Mouse (Mus musculus) liver, embryonic 15.5 days (tissue): ENCODE measurements at regions not wholly inside any gene's neighbourhood (a gene's known extent, or its start where the extent isn't known, plus 50 kb on each side); places are given as distances from the start of the nearest gene placed in this dataset.

Experiments used
- ATAC-seq: fragments of 200-750 bp; cut with Nextera tagmentation; 2 replicates; pipeline ENCODE4 v1.8.0; 2017; ENCODE audit warnings: moderate number of reproducible peaks, mild to moderate bottlenecking, moderate library complexity; ENCODE audit not compliant: insufficient read depth
- H3K27ac ChIP-seq: fragments of 300-500 bp; sonication (generic); replicated peaks from 2 replicates; pipeline ENCODE4 v1.5.1; 2015; ENCODE audit warnings: mild to moderate bottlenecking, inconsistent platforms
- H3K27me3 ChIP-seq: fragments of 300-500 bp; sonication (generic); 2 replicates; pipeline ENCODE4 v1.6.1; 2015; ENCODE audit warnings: mild to moderate bottlenecking, inconsistent platforms
- H3K36me3 ChIP-seq: fragments of 300-500 bp; sonication (generic); replicated peaks from 2 replicates; pipeline ENCODE4 v1.6.1; 2015; ENCODE audit warnings: moderate library complexity, mild to moderate bottlenecking, inconsistent platforms
- H3K4me1 ChIP-seq: fragments of 300-500 bp; sonication (generic); replicated peaks from 2 replicates; pipeline ENCODE4 v1.6.1; 2015; ENCODE audit warnings: inconsistent platforms
- H3K4me2 ChIP-seq: fragments of 300-500 bp; sonication (generic); 2 replicates; pipeline ENCODE4 v1.6.1; 2015; ENCODE audit warnings: moderate library complexity, mild to moderate bottlenecking, inconsistent platforms
- H3K4me3 ChIP-seq: fragments of 300-500 bp; sonication (generic); replicated peaks from 2 replicates; pipeline ENCODE4 v1.5.1; 2015; ENCODE audit warnings: mild to moderate bottlenecking, inconsistent platforms
- H3K9ac ChIP-seq: fragments of 300-500 bp; sonication (generic); 2 replicates; pipeline ENCODE4 v1.6.1; 2015; ENCODE audit warnings: moderate library complexity, mild to moderate bottlenecking, inconsistent platforms
- H3K9me3 ChIP-seq: fragments of 300-500 bp; sonication (generic); replicated peaks from 2 replicates; pipeline ENCODE4 v1.6.1; 2016; ENCODE audit warnings: inconsistent platforms
- WGBS: fragments of 180-500 bp; shearing (Covaris S2); methylation state at CpG from one replicate; pipeline ENCODE4 v1.1.7; 2015; ENCODE audit warnings: mixed read lengths; ENCODE audit not compliant: insufficient replicate concordance; 5-methylcytosine and 5-hydroxymethylcytosine counted together

DNA sequence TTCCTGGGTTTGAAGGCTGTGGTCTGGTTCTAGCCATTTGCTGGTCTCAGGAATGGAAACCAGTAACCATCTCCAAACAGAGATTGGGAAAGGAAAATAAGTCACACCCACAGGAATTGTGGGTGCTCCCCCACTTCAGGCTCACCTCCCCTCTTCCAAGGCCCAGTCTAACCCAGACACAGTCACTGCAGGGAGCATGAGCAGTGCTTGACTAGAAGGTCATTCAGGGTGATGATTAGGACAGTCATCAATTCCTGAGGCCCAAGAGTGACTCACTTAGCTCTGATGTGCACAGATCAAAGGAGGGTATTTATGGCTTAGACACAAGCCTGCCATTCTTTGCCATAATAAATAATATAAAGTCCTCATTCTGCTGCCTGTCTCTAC is 120.4 kb downstream of the Tmem17 start:
- Histone ChIP-seq H3K27me3 (no peaks in the 10 kb centered on the region), H3K27ac (no peak overlapping the region), H3K36me3 (no peaks in the 10 kb centered on the region), H3K4me1 (peaks cover 13% of the 10 kb centered on the region; the same call in 1 of the 2 replicates), H3K4me3 (no peak overlapping the region), H3K9ac (no peak overlapping the region), H3K4me2 (no peak overlapping the region), H3K9me3 (no peaks in the 10 kb centered on the region)
- no peak for ATAC-seq

DNA sequence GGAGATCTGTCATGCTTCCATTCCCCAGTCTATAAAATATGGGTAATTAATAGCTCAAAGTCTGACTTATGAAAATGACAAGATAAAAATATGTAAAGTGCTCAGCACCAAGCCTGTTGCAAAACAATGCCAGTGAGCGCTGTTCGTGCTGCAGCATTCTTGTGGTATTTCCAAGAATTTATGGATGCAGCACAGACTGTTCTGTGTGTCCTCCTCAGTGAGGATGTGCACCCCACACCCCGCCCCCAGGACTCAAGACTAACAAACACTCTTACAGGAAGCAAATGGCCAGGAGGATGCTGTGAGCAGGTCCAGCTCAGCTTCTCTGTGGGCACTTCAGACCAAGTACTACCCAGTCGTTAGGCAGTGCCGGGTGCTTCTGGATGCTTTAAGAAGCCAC is 121.1 kb downstream of the Tmem17 start:
- no peaks in the 10 kb centered on the region for H3K9me3 ChIP-seq
- H3K27ac ChIP-seq = no peak overlapping the region
- H3K4me1 ChIP-seq = peaks cover 13% of the 10 kb centered on the region; the same call in 1 of the 2 replicates
- H3K36me3 ChIP-seq = no peaks in the 10 kb centered on the region
- no peaks in the 10 kb centered on the region for H3K27me3 ChIP-seq
- WGBS = 42% methylated on average over 5 of the region's 5 CpGs
- no peak overlapping the region for H3K4me3 ChIP-seq
- ATAC-seq = no peak
- no peak overlapping the region for H3K9ac ChIP-seq
- H3K4me2 ChIP-seq = no peak overlapping the region

DNA sequence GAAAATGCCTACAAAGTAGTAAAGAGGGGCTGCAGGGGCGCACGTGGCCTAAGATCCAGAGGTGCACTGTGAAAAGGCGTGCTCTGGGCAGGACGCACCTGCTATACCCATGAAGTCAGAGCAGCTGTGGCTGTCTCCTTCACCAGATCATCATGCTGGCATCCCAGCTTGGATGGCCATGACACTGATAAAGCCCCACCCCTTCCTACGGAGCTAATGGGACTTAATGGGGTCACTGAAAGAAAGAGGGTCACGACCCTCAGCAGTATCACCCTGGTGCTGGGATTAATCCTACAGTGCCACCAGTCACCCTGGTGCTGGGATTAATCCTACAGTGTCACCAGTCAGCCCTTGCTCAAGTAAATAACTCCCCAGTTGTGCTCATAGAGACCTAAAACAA is 122.1 kb downstream of the Tmem17 start:
- Histone ChIP-seq H3K4me3 (no peak overlapping the region), H3K9me3 (no peaks in the 10 kb centered on the region), H3K9ac (no peak overlapping the region), H3K4me1 (peaks cover 13% of the 10 kb centered on the region; the same call in 1 of the 2 replicates), H3K4me2 (no peak overlapping the region), H3K27me3 (no peaks in the 10 kb centered on the region), H3K27ac (no peak overlapping the region), H3K36me3 (no peaks in the 10 kb centered on the region)
- WGBS = 61% methylated on average over 6 of the region's 6 CpGs
- no peak for ATAC-seq

DNA sequence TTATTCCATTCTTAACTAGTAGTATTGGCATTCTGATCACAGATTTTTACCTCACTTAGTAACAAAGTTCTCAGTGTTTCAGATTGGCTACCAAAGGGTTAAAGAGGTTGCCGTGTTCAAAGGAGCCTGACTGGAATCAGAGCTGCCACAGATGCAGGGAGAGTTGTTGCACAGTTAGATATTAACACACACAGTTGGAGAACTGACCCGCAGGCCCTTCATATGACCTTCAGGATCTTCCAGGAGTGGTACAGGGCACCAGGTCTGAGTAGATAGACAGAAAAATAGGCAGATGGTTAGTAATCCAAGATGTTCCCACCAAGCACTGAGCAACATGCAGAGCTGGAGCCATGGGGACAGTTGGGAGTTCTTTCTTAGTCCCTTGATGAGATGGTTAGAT is 123.1 kb downstream of the Tmem17 start:
- no peak for ATAC-seq
- Histone ChIP-seq H3K9me3 (no peaks in the 10 kb centered on the region), H3K4me3 (no peak overlapping the region), H3K27ac (no peak overlapping the region), H3K36me3 (no peaks in the 10 kb centered on the region), H3K9ac (no peak overlapping the region), H3K27me3 (no peaks in the 10 kb centered on the region), H3K4me2 (no peak overlapping the region), H3K4me1 (peaks cover 8% of the 10 kb centered on the region; the same call in 1 of the 2 replicates)
- 28% methylated on average over 2 of the region's 2 CpGs for WGBS

DNA sequence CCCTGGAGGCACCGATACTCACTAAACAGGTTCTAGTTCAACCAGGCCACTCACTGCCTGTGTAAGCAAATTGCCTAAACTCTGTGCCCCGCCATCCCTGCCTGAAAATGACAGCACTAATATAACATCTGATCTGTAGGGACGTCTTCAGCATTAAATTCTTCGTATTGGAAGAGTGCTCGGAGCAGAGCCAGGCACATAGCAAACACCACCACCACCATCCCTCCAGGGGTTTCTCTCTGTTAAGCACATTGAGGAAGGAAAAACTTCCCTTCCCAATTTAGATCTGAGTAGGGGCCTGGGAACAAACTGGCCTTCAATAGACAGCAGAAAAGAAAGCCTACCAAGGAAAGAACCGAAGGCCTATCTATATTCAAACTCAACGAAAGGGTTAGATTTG is 124.4 kb downstream of the Tmem17 start:
- Histone ChIP-seq H3K9me3 (no peaks in the 10 kb centered on the region), H3K9ac (no peak overlapping the region), H3K36me3 (no peaks in the 10 kb centered on the region), H3K4me1 (0 out of 2 replicates have a peak, but pooled peaks cover 6% of the 10 kb centered on the region), H3K27ac (no peak overlapping the region), H3K4me3 (no peak overlapping the region), H3K4me2 (no peak overlapping the region), H3K27me3 (no peaks in the 10 kb centered on the region)
- WGBS = 57% methylated on average over 7 of the region's 7 CpGs
- ATAC-seq = no peak

DNA sequence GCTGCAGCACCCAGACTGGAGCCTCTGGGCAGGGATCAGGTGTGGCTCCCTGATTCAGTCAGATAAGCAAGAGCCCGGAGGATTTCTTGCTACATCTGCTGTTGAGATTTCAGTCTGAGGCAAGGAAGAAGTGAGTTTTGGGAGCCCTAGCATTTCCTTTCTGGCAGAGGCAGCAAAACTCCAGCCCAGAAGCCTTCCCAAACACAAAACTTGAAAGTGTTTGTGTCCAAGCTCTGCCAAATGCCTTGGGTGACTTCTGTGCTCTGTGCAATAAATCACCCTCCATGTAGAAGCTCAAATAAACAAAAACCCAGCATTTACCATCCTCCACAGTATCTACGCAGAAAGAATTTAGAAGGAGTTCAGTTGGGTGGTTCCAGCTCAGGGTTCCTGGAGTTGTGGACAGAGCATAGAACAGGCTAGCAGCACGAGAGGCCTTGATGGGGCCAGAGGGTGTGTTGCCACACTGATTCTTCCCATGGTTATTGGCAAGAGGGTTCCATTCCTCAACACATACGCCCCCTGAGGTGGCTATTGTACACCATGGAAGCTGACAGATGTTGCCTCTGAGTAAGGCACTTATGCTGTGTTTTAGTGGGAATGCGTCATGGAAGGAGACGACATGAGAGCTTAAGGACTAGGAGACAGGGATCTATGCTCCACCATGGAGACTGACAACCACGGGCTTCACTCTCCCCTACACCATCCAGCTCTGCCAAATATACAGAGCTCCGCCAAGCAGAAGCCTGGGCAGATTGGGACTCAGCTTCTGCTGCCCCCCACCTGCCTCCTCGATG is 125.1 kb downstream of the Tmem17 start:
- whole genome bisulfite sequencing = 52% methylated on average over 9 of the region's 9 CpGs
- no peak overlapping the region for H3K4me3 ChIP-seq

DNA sequence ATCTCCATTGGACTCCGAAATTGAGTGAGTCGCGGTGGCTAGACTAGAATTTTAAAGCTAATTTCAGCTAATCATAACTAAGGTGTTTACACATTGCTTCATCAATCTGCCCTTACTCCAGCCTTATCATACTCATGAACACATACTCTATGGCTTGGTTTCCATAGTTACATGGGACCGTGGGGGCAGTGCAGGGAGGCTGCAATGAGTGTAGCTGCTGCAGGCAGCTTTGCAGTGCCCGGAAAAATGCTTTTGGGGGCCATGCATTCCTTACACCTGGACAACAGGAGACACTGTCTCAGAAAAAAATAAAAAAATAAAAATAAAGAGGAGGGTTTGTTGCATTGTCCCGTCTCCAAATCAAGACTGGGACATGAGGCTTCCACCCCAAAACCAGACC is 126.3 kb downstream of the Tmem17 start:
- Histone ChIP-seq H3K9ac (no peak overlapping the region), H3K27me3 (no peaks in the 10 kb centered on the region), H3K36me3 (no peaks in the 10 kb centered on the region), H3K4me1 (no peaks in the 10 kb centered on the region), H3K27ac (no peak overlapping the region), H3K4me2 (no peak overlapping the region), H3K4me3 (no peak overlapping the region), H3K9me3 (no peaks in the 10 kb centered on the region)
- no peak for ATAC-seq
- 59% methylated on average over 6 of the region's 6 CpGs for WGBS

More for the DNA sequence above, 125.1 kb downstream of the Tmem17 start:
- Histone ChIP-seq H3K4me2 (no peak overlapping the region), H3K36me3 (no peaks in the 10 kb centered on the region), H3K27me3 (no peaks in the 10 kb centered on the region), H3K9me3 (no peaks in the 10 kb centered on the region), H3K27ac (no peak overlapping the region), H3K9ac (no peak overlapping the region), H3K4me1 (0 out of 2 replicates have a peak, but pooled peaks cover 4% of the 10 kb centered on the region)
- ATAC-seq = no peak

DNA sequence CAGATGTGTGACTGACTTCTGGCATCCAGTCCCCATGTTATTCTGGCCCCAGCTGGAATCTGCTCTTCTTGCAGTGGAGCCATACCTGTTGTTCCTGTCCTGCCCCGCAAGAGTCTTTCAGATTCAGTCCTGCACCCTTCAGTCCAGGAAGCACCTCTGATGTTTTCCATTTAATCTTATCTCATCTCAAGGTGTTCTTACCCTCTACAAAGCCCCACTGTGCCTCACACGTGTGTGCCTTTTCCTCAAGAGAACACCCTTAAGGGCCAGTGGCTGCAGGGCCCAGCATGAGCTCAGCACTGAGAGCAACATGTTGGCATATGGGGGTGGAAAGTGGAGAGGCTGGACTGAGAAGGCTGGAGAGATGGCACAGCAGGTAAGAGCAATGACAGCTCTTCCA is 126.8 kb downstream of the Tmem17 start:
- no peak overlapping the region for H3K27ac ChIP-seq
- no peak for ATAC-seq
- H3K36me3 ChIP-seq = no peaks in the 10 kb centered on the region
- H3K9me3 ChIP-seq = no peaks in the 10 kb centered on the region
- H3K4me1 ChIP-seq = no peaks in the 10 kb centered on the region
- 50% methylated on average over 2 of the region's 2 CpGs for WGBS
- no peak overlapping the region for H3K4me2 ChIP-seq
- no peaks in the 10 kb centered on the region for H3K27me3 ChIP-seq
- no peak overlapping the region for H3K4me3 ChIP-seq
- H3K9ac ChIP-seq = no peak overlapping the region

DNA sequence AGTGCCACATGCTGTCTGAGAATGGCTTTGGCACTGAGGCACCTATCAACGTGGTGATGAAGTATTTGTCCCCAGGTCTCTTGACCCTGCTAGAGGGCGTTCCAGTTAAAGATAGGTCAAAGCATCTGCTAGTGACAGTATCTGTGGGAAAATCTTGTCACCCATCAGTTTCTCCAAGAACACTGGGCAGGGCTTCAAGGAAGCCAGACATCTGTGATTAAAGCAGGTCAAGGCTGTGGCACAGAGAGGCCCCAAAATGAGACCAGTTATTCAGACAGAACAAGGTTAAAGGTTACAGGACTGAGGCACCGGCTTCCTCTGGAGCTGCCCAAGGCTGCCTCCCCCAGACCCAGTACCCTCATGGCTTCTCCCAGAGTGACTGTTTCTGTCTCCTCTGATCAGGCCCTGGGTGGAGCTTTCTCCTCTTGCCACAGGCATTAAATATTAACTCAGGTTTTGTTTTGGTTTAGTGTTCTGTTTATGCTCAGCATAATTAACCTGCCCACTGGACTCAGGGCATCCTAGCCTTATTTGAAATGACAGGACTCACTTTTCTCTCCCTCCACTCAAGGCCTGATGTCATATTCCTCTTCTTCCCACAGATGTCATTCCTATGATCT is 128.6 kb downstream of the Tmem17 start:
- Histone ChIP-seq H3K27me3 (no peaks in the 10 kb centered on the region), H3K36me3 (no peaks in the 10 kb centered on the region), H3K4me3 (no peak overlapping the region), H3K4me2 (no peak overlapping the region), H3K9ac (no peak overlapping the region), H3K4me1 (no peaks in the 10 kb centered on the region; the same call in 1 of the 2 replicates), H3K27ac (no peak overlapping the region), H3K9me3 (no peaks in the 10 kb centered on the region)
- no peak for ATAC-seq
- WGBS = 22% methylated on average over 3 of the region's 3 CpGs

DNA sequence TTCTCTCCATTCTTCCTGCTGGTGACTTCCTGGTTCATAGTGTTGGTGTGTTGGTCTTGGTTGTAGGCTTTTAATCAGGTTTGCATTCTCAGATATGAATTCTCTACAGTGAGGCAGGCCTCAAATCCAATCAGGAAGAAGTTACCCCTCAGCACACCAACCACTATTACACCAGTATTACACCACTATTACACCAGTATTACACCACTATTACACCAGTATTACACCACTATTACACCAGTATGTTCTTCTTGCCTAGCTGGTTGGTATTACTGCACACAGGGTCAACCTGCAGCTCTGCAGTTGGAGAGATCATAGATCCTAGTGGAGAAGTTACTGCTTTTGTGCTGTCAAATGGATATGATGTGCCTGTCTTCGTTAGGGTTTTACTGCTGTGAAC is 129.6 kb downstream of the Tmem17 start:
- no peaks in the 10 kb centered on the region for H3K27me3 ChIP-seq
- WGBS = 71% methylated on average over 1 of the region's 1 CpGs
- H3K9me3 ChIP-seq = no peaks in the 10 kb centered on the region
- no peak overlapping the region for H3K4me3 ChIP-seq
- no peak overlapping the region for H3K9ac ChIP-seq
- H3K4me1 ChIP-seq = no peaks in the 10 kb centered on the region; the same call in 1 of the 2 replicates
- ATAC-seq = no peak
- no peak overlapping the region for H3K4me2 ChIP-seq
- H3K27ac ChIP-seq = no peak overlapping the region
- no peaks in the 10 kb centered on the region for H3K36me3 ChIP-seq

DNA sequence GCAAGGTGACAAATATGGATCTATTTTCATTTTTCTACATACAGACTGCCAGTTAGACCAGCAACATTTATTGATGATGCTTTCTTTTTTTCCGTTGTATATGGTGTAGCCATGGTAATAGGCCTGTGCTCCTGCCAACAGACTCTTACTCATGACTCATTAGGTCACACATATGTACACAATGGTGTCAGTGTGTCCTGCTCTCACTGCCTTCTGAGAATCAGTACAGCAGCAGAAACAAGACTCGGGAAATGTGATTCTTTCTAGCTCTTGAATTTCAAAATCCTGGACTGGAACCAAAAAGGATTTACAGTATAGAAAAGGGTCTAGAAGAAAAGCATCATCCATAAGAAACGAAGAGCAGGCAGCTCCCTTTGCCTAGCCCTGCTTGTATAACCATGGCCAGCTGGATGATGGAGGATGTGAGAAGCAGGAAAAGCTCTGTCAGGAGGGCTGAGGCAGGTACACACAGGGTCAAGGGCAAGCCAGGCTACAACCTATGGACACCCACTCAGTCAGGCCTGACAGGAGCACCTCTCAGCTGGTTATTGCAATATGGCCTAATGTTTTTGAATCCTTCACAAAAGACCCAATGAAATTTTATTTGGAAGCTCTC is 132.2 kb downstream of the Tmem17 start:
- WGBS = 53% methylated on average over 3 of the region's 3 CpGs
- Histone ChIP-seq H3K36me3 (no peaks in the 10 kb centered on the region), H3K9me3 (no peaks in the 10 kb centered on the region), H3K4me3 (no peak overlapping the region), H3K4me1 (no peaks in the 10 kb centered on the region; the same call in 1 of the 2 replicates), H3K27ac (no peak overlapping the region), H3K27me3 (no peaks in the 10 kb centered on the region), H3K9ac (no peak overlapping the region), H3K4me2 (no peak overlapping the region)
- ATAC-seq = no peak
